Mouse (Mus musculus) gonadal fat pad, adult 2 months (tissue): ENCODE measurements around the gene Pbx3. TPM values are rescaled to one million over a fixed set of nuclear protein-coding genes. Genes with fewer than 3 reads are reported as not detected.
A peak's percentile ranks its signal among the peaks of the same experiment; 100 is the strongest.

Experiments
- DNase-seq: peaks from one replicate; pipeline ENCODE4 v3.0.0-alpha.2; 2012; ENCODE audit warnings: low read depth
- polyA plus RNA-seq: library from polyadenylated mRNA; depleted of rRNA; stranded (reverse); fragments of >200 nt; gene quantifications from 2 replicates; pipeline ENCODE4 v1.2.3, GENCODE M21; 2012; rRNA removed

Pbx3 gene
- polyA plus RNA-seq, 1 experiment = 6.8 TPM

GRCm38 (mm10) chr2:34146431-34146830 lies 226.5 kb downstream of the Pbx3 start:
- no peak for DNase-seq

GRCm38 (mm10) chr2:34139470-34140158 lies 233.3 kb downstream of the Pbx3 start:
- DNase-seq = peak; percentile 8

DNA sequence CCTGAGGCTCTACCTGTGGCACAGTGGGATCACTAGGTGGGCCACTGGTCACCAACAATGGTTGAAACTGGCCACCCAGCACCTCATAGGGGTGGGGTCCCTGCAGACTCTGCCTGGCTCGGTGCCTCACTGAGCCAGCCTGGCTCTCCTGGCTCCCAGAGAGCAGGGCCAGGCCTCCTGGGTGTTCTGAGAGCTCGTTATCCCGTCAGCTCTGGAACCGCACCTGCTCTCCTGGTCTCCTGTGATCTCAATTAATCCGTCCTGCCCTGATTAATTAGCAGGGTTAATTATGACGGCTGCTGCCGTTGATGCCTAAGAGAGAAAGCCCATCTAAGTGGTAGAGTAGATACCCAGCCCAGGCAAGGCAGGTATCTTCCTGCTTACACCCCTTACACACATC lies 237.6 kb downstream of the Pbx3 start:
- DNase-seq = no peak

DNA sequence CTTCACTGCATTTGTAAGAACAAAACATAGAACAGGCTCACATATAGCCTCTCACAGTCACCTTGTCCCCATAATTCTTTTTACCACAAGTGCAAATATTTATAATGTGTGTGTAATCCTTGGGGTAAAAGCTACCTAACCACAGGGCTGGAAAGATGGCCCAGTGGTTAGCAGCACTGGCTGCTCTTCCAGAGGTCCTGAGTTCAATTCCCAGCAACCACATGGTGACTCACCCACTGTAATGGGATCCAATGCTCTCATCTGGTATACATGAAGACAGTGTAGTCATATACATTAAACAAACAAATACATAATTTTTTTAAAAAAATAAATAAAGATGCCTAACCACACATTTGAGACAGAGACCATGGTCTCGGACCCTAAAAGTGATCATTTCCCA lies 240.2 kb downstream of the Pbx3 start:
- no peak for DNase-seq

- no peak for DNase-seq
Measured at GRCm38 (mm10) chr2:34129674-34130267, 243.2 kb downstream of the Pbx3 start.

- DNase-seq = peak; percentile 8
Measured at GRCm38 (mm10) chr2:34127871-34128270, 245.1 kb downstream of the Pbx3 start.

DNA sequence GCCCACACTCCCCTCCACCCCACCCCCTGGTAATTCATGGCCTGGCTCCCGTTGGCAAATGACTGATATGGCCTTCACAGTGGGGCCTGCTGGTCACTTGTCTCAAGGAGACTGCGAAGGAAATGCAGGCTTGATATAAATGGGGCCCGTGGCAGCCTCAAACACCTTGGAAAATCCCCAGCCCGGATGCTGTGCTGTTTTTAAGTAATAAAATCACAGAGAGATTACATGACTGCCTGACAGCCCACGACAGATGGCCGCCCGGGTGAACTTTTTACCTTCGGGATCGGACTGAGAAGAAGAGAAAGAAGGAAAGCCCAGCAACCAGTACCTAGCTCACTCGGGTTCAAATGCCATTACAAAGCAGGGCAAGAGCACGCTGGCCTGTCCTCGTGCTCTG lies 249.0 kb downstream of the Pbx3 start:
- no peak for DNase-seq

Other genes with a start within 250 kb of the Pbx3 start
- 50.4 and 53.1 TPM in 2 replicates for gene Mapkap1, start 33.6 kb upstream of the Pbx3 start, polyA plus RNA-seq